Mouse (Mus musculus) heart, postnatal 0 days (tissue): ENCODE measurements around the gene Zfp526. TPM values are rescaled to one million over a fixed set of nuclear protein-coding genes. Genes with fewer than 3 reads are reported as not detected.

Experiments used
- ATAC-seq: fragments of 200-750 bp; cut with Nextera tagmentation; 2 replicates; pipeline ENCODE4 v1.8.0; 2017; ENCODE audit warnings: low read depth, moderate number of reproducible peaks, moderate library complexity; ENCODE audit not compliant: insufficient read depth
- DNase-seq: peaks from one replicate; pipeline ENCODE4 v3.0.0-alpha.2; 2016; ENCODE audit warnings: low spot score
- H3K27ac ChIP-seq: fragments of 300-500 bp; sonication (generic); 2 replicates; pipeline ENCODE4 v1.5.1; 2014; ENCODE audit warnings: low read depth, mild to moderate bottlenecking
- H3K27me3 ChIP-seq: fragments of 300-500 bp; sonication (generic); 2 replicates; pipeline ENCODE4 v1.6.1; 2014; ENCODE audit warnings: low read length, mixed read lengths; ENCODE audit not compliant: control insufficient read depth, insufficient read depth
- H3K36me3 ChIP-seq: fragments of 300-500 bp; sonication (generic); replicated peaks from 2 replicates; pipeline ENCODE4 v1.6.1; 2014; ENCODE audit warnings: low read length, mixed read lengths; ENCODE audit not compliant: control insufficient read depth, insufficient read depth
- H3K4me1 ChIP-seq: fragments of 300-500 bp; sonication (generic); 2 replicates; pipeline ENCODE4 v1.6.1; 2014; ENCODE audit warnings: antibody characterized with exemption; ENCODE audit not compliant: control insufficient read depth, insufficient read depth
- H3K4me2 ChIP-seq: fragments of 300-500 bp; sonication (generic); 2 replicates; pipeline ENCODE4 v1.6.1; 2014; ENCODE audit warnings: low read depth, mild to moderate bottlenecking, low read length, moderate library complexity
- H3K4me3 ChIP-seq: fragments of 300-500 bp; sonication (generic); 2 replicates; pipeline ENCODE4 v1.5.1; 2014; ENCODE audit warnings: low read depth, low read length
- H3K9ac ChIP-seq: fragments of 300-500 bp; sonication (generic); replicated peaks from 2 replicates; pipeline ENCODE4 v1.6.1; 2014; ENCODE audit warnings: low read depth, low read length, mixed read lengths
- H3K9me3 ChIP-seq: fragments of 300-500 bp; sonication (generic); replicated peaks from 2 replicates; pipeline ENCODE4 v1.6.1; 2016; ENCODE audit warnings: low read length; ENCODE audit not compliant: control insufficient read depth
- CTCF ChIP-seq: IDR thresholded peaks from 2 replicates; pipeline ENCODE4 v1.5.1; 2016; ENCODE audit warnings: antibody characterized with exemption, control low read depth, low read depth
- EP300 ChIP-seq: IDR thresholded peaks from 2 replicates; pipeline ENCODE4 v1.6.1; 2016; ENCODE audit warnings: antibody characterized with exemption, low read depth
- WGBS: fragments of 180-500 bp; shearing (Covaris S2); extraction: QIAGEN DNeasy Blood & Tissue Kit; methylation state at CpG from one replicate; pipeline ENCODE4 v1.1.7; 2014; 5-methylcytosine and 5-hydroxymethylcytosine counted together
- polyA plus RNA-seq: library from polyadenylated mRNA; unstranded; fragments of >200 nt; fragmentation: Nextera tagmentation; extraction: Ambion mirVana; gene quantifications from 2 replicates; pipeline ENCODE4 v1.2.1, GENCODE M21; 2015
- total RNA-seq: library from RNA; depleted of rRNA; stranded (reverse); fragments of >200 nt; gene quantifications from 2 replicates; pipeline ENCODE4 v1.2.3, GENCODE M21; 2014; ENCODE audit warnings: low replicate concordance

The Zfp526 gene
- total and polyA plus RNA-seq, 2 experiments from 2014 or later = 1.2 to 6.8 TPM

- DNase-seq = no peak
- no peaks in the 10 kb centered on the region for H3K4me1 ChIP-seq
- no peaks in the 10 kb centered on the region for H3K9me3 ChIP-seq
- no peak overlapping the region for H3K9ac ChIP-seq
- no peak for ATAC-seq
- no peak overlapping the region for H3K4me2 ChIP-seq
- H3K27ac ChIP-seq = no peak overlapping the region
- no peaks in the 10 kb centered on the region for H3K27me3 ChIP-seq
- no peak overlapping the region for H3K4me3 ChIP-seq
- WGBS = 75% methylated on average over 4 of the region's 4 CpGs
- TF ChIP-seq CTCF = no peak
- no peak for TF ChIP-seq EP300
- H3K36me3 ChIP-seq = peaks cover 45% of the 10 kb centered on the region
Measured at GRCm38 (mm10) chr7:25210482-25210881, 10.7 kb upstream of the Zfp526 start.

DNA sequence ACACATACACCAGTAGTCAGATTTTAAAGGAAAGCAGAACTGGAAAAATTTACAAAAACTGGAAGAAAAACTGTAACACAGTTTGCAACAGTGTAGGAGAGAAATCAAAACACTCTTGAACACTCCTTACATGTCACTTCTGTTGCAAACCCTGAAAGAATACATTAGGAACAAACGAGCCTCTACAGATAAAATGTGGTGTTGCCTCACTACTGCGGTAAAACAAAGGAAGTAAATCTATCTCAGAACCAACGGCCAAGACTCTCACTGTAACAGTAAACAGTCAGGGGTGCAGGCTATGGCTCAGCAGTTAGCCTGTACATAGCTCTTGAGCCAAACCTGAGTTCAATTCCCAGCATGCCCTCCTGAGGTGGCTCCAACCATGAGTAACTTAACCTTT is 8.1 kb upstream of the Zfp526 start:
- peaks cover 49% of the 10 kb centered on the region for H3K36me3 ChIP-seq
- H3K4me2 ChIP-seq = no peak overlapping the region
- 66% methylated on average over 3 of the region's 3 CpGs for WGBS
- no peaks in the 10 kb centered on the region for H3K27me3 ChIP-seq
- no peaks in the 10 kb centered on the region for H3K9me3 ChIP-seq
- ATAC-seq (no peak), DNase-seq (no peak)
- H3K4me1 ChIP-seq = no peaks in the 10 kb centered on the region
- no peak overlapping the region for H3K9ac ChIP-seq
- H3K4me3 ChIP-seq = no peak overlapping the region
- H3K27ac ChIP-seq = no peak overlapping the region
- no peak for TF ChIP-seq CTCF
- TF ChIP-seq EP300 = no peak

DNA sequence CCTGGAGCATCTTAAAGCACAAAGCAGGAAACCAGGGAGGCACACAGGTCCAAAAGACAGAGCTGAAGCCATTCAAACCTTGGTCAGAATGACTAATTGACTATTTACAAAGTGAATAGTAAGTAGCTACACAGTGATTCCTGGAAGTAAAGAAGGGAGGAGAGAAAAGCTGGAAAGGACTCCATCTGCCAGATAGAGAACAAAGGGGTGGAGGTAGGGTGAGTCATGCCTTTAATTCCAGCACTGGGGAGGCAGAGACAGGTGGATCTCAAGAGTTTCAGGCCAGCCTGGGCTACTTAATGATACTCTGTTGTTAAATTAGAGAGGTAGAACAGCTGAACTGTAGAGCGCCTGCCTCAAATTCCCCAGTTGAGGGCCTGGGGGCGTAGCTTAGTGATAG is 7.1 kb upstream of the Zfp526 start:
- H3K36me3 ChIP-seq = peaks cover 45% of the 10 kb centered on the region
- no peak overlapping the region for H3K4me2 ChIP-seq
- no peak overlapping the region for H3K4me3 ChIP-seq
- H3K27me3 ChIP-seq = no peaks in the 10 kb centered on the region
- no peaks in the 10 kb centered on the region for H3K9me3 ChIP-seq
- 97% methylated on average over 2 of the region's 2 CpGs for WGBS
- H3K4me1 ChIP-seq = peaks cover 6% of the 10 kb centered on the region; the same call in 1 of the 2 replicates
- ATAC-seq (no peak), DNase-seq (no peak)
- TF ChIP-seq EP300 = no peak
- no peak for TF ChIP-seq CTCF
- H3K9ac ChIP-seq = no peak overlapping the region
- no peak overlapping the region for H3K27ac ChIP-seq

DNA sequence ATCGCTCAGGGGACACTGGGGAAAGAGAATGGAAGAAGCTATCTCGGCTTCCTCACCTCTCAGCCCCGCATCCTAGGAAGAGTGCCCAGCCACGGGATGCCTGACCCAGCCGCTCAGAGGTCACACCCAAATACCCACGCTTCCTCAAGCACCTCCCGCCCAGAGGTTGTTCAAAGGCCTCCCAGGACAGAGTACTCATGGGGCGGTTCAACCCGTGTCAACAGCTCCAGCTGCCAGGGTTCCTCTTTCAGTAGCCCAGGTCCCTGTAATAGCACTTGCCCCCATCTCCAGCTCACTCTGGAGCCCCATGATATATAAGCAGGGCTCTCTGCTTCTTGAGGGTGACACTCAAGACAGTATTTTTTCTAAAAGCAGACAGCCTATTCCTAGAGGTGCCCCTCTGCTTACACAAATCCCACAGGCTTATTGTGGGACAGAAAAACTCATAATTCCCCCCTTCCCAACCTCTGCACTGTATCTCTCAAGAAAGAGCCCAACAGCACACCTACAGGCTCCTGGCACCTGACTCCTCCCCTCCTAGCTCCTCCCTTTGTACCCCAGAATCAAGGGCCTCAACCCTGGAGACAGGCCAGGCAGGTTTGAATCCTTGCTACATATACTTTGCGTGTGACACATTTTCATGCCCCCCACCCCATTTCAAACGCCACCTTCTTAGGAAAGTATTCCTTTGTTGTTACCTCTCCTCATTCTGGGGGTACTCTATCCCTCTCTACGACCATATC is 3.4 kb upstream of the Zfp526 start:
- H3K36me3 ChIP-seq = peaks cover 20% of the 10 kb centered on the region; the same call in 1 of the 2 replicates
- no peak overlapping the region for H3K4me3 ChIP-seq
- no peak overlapping the region for H3K27ac ChIP-seq
- H3K9me3 ChIP-seq = no peaks in the 10 kb centered on the region
- H3K9ac ChIP-seq = no peak overlapping the region
- WGBS = 74% methylated on average over 12 of the region's 12 CpGs
- H3K4me1 ChIP-seq = peaks cover 20% of the 10 kb centered on the region
- H3K27me3 ChIP-seq = no peaks in the 10 kb centered on the region
- DNase-seq = no peak
- H3K4me2 ChIP-seq = no peak overlapping the region
- no peak for ATAC-seq
- TF ChIP-seq CTCF (no peak), EP300 (no peak)

GRCm38 (mm10) chr7:25218705-25219415 is 2.4 kb upstream of the Zfp526 start:
- under 1% methylated on average over 53 of the region's 53 CpGs for WGBS
- H3K4me2 ChIP-seq = peak overlapping the region; percentile 94
- peaks cover 16% of the 10 kb centered on the region; the same call in 1 of the 2 replicates for H3K36me3 ChIP-seq
- H3K9me3 ChIP-seq = no peaks in the 10 kb centered on the region
- peak; percentile 35 for DNase-seq
- 0 out of 2 replicates have a peak, but pooled peaks have one; percentile 12 for ATAC-seq
- peaks cover 20% of the 10 kb centered on the region for H3K4me1 ChIP-seq
- H3K4me3 ChIP-seq = peak overlapping the region; percentile 85
- H3K27me3 ChIP-seq = no peaks in the 10 kb centered on the region
- H3K27ac ChIP-seq = peak overlapping the region; percentile 92
- H3K9ac ChIP-seq = peak overlapping the region; percentile 70
- TF ChIP-seq EP300 = no peak
- no peak for TF ChIP-seq CTCF
